Mouse (Mus musculus) intestine, embryonic 15.5 days (tissue): Measurements from ENCODE around the gene Tmem203. TPM values are rescaled to one million over a fixed set of nuclear protein-coding genes. Genes with fewer than 3 reads are reported as not detected.

Experiments used
- ATAC-seq: fragments of 200-750 bp; cut with Nextera tagmentation; 2 replicates; pipeline ENCODE4 v1.8.0; 2017; ENCODE audit warnings: moderate TSS enrichment, moderate library complexity
- H3K27ac ChIP-seq: fragments of 300-500 bp; sonication (generic); 2 replicates; pipeline ENCODE4 v1.5.1; 2015; ENCODE audit warnings: mild to moderate bottlenecking, inconsistent platforms
- H3K27me3 ChIP-seq: fragments of 300-500 bp; sonication (generic); replicated peaks from 2 replicates; pipeline ENCODE4 v1.6.1; 2015; ENCODE audit warnings: inconsistent platforms
- H3K36me3 ChIP-seq: fragments of 300-500 bp; sonication (generic); 2 replicates; pipeline ENCODE4 v1.6.1; 2015; ENCODE audit warnings: inconsistent platforms
- H3K4me1 ChIP-seq: fragments of 300-500 bp; sonication (generic); replicated peaks from 2 replicates; pipeline ENCODE4 v1.6.1; 2015; ENCODE audit warnings: inconsistent platforms
- H3K4me2 ChIP-seq: fragments of 300-500 bp; sonication (generic); replicated peaks from 2 replicates; pipeline ENCODE4 v1.6.1; 2015; ENCODE audit warnings: mild to moderate bottlenecking, inconsistent platforms
- H3K4me3 ChIP-seq: fragments of 300-500 bp; sonication (generic); replicated peaks from 2 replicates; pipeline ENCODE4 v1.5.1; 2015; ENCODE audit warnings: inconsistent platforms
- H3K9ac ChIP-seq: fragments of 300-500 bp; sonication (generic); 2 replicates; pipeline ENCODE4 v1.6.1; 2015; ENCODE audit warnings: inconsistent platforms
- H3K9me3 ChIP-seq: fragments of 300-500 bp; sonication (generic); 2 replicates; pipeline ENCODE4 v1.6.1; 2016; ENCODE audit warnings: inconsistent platforms
- WGBS: fragments of 180-500 bp; shearing (Covaris S2); methylation state at CpG from one replicate; pipeline ENCODE4 v1.1.7; 2015; 5-methylcytosine and 5-hydroxymethylcytosine counted together
- polyA plus RNA-seq: library from polyadenylated mRNA; unstranded; fragments of >200 nt; fragmentation: Nextera tagmentation; extraction: Ambion mirVana; gene quantifications from 2 replicates; pipeline ENCODE4 v1.2.1, GENCODE M21; 2015

The Tmem203 gene
- polyA plus RNA-seq = 22.8 and 23.2 TPM in 2 replicates

DNA sequence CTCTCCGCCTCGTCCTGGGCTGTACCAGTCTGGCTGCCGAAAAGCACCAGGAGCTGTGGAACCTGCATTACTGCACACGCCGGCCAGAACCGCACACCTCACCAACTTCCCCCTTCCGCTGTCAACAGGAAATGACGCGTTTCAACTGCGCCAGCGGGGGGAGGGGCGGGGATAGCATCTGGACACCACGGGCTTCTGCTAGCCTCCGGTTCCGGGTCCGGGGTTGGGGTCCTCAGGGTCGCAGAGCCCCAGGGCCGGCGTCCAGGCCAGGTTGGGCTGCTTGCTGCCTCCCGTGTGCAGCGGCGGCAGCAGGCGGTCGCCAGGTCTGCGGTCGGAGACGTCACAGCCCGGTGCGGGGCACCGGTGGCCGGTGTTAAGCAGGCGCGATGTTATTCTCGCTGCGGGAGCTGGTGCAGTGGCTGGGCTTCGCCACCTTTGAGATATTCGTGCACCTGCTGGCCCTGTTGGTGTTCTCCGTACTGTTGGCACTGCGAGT is at the start of gene Tmem203:
Gene Tmem203 (plus strand): TSS at position 156 of the 496 bp plus-strand sequence.
- peak within 1 kb of the TSS; percentile 77 for H3K9ac ChIP-seq
- peak within 1 kb of the TSS; percentile 92 for H3K4me3 ChIP-seq
- H3K27me3 ChIP-seq = no peaks in the 10 kb centered on the region
- peaks cover 13% of the 10 kb centered on the region; the same call in 1 of the 2 replicates for H3K36me3 ChIP-seq
- peak within 1 kb of the TSS; percentile 92 for H3K4me2 ChIP-seq
- H3K27ac ChIP-seq = peak within 1 kb of the TSS; percentile 69
- peak; percentile 90 for ATAC-seq
- WGBS = 0% methylated on average over 39 of the region's 39 CpGs
- peaks cover 18% of the 10 kb centered on the region for H3K4me1 ChIP-seq
- no peaks in the 10 kb centered on the region for H3K9me3 ChIP-seq

DNA sequence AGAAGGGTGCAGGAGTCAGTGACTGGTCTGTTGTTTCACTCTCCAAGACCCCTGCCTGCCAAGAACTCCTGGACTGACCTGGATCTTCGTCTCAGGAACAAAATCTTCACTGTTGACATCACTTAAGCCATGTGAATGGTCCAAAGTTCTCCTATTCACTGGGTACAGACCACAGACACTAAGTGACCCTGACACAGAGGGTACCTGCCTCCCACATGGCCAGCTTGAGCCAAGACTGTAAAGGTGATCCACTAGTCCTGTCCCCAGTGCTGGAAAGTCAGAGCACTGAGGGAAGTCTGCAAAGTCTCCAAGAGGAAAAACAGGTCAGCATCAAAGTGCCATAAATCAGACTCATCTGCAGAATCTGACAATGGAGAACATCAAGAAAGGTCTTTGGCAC is 47.6 kb upstream of the Tmem203 start:
- Histone ChIP-seq H3K36me3 (peaks cover 40% of the 10 kb centered on the region), H3K4me1 (peaks cover 9% of the 10 kb centered on the region), H3K27me3 (no peaks in the 10 kb centered on the region), H3K4me3 (no peak overlapping the region), H3K9me3 (no peaks in the 10 kb centered on the region), H3K4me2 (no peak overlapping the region), H3K27ac (no peak overlapping the region), H3K9ac (no peak overlapping the region)
- WGBS = 87% methylated on average over 1 of the region's 1 CpGs
- ATAC-seq = no peak

DNA sequence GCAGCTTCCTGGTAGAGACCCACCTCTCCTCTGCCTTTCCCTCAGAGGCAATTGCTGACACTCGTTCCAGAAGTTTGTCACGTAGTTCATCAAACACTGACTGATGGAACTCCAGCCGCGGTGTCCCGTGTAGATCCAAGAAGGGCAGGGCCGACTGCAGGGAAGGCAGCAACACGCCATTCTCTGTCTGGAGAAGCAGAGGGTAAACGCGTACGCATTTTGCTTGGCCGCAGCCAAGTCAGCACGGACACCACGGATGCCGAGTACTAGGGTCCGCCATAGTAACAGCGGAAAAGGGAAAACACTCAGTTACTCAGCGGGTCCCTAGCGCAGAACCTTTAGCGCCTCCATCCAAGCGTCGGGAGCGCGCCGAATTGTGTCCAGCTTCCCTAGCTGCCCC is 44.6 kb upstream of the Tmem203 start:
- Histone ChIP-seq H3K4me2 (peak overlapping the region; percentile 77), H3K27ac (peak overlapping the region; percentile 95), H3K4me3 (peak overlapping the region; percentile 92), H3K9ac (peak overlapping the region; percentile 91), H3K27me3 (no peaks in the 10 kb centered on the region), H3K9me3 (no peaks in the 10 kb centered on the region), H3K36me3 (peaks cover 17% of the 10 kb centered on the region), H3K4me1 (peaks cover 18% of the 10 kb centered on the region)
- under 1% methylated on average over 24 of the region's 24 CpGs for WGBS
- ATAC-seq = peak; percentile 46

GRCm38 (mm10) chr2:25211121-25211670 is 44.0 kb upstream of the Tmem203 start, which contains the start of gene Nelfb:
TSS of gene Nelfb (minus strand) at chr2:25211489.
- peak; percentile 94 for ATAC-seq
- peaks cover 12% of the 10 kb centered on the region for H3K36me3 ChIP-seq
- no peaks in the 10 kb centered on the region for H3K9me3 ChIP-seq
- peaks cover 18% of the 10 kb centered on the region for H3K4me1 ChIP-seq
- no peaks in the 10 kb centered on the region for H3K27me3 ChIP-seq
- H3K9ac ChIP-seq = peak within 1 kb of the TSS; percentile 91
- peak within 1 kb of the TSS; percentile 92 for H3K4me3 ChIP-seq
- peak within 1 kb of the TSS; percentile 95 for H3K27ac ChIP-seq
- H3K4me2 ChIP-seq = peak within 1 kb of the TSS; percentile 77
- under 1% methylated on average over 44 of the region's 44 CpGs for WGBS

DNA sequence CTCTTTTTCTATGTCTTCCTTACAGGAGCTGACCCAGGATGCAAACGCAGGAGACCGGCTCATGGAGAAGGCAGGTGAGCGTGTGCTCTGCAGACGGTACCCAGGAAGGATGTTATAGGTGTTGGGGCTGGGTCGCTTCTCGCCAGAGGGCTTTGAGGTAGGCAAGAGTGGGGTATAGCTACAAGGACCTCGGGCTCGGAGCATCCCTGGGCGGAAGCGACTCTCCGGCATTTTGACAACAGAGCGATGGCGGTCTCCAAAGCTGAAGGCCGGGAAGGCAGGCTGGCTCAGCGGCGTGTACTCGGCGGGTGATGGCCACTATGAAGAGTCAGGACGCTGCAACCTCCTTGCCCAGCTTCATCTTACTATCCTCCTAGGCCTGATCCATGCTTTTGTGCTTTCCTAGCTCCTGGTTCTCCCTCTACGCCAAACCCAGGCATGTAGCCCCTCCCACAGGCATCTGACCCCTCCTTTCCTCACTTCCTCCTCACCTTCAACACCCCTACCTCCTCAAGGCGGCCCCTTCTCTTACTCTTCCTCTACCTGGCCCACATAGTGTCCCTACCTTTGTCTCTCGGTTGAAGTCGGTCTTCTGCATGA is 41.9 kb upstream of the Tmem203 start:
- H3K9ac ChIP-seq = no peak overlapping the region
- ATAC-seq = no peak
- no peaks in the 10 kb centered on the region for H3K36me3 ChIP-seq
- H3K4me3 ChIP-seq = no peak overlapping the region
- WGBS = 68% methylated on average over 23 of the region's 23 CpGs
- no peak overlapping the region for H3K4me2 ChIP-seq
- no peaks in the 10 kb centered on the region for H3K9me3 ChIP-seq
- H3K27me3 ChIP-seq = no peaks in the 10 kb centered on the region
- peaks cover 18% of the 10 kb centered on the region for H3K4me1 ChIP-seq
- H3K27ac ChIP-seq = no peak overlapping the region

DNA sequence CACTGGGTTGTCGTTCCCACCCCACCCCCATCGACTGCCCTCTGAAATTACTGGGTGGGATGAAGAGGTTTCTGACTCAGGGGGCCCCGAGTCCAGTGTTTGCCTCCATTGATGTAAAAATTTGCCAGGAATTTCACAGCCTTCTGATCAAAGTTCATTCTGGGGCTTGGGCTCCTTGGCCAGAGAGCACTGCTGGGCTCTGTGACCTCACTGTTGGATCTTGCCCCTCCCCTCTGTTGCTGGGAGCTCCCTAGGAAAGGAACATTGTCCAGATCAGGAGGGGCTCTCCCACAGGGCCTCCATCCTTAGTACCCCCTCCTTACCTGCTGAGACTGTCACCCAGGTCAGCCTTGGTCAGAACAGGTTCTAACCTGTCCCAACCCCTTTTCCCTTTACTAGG is 40.8 kb upstream of the Tmem203 start, which contains the start of gene Stpg3:
Gene Stpg3 (minus strand): TSS at position 194 of the 400 bp plus-strand sequence.
- H3K36me3 ChIP-seq = no peaks in the 10 kb centered on the region
- H3K4me1 ChIP-seq = peaks cover 18% of the 10 kb centered on the region
- no peak within 1 kb of the TSS for H3K27ac ChIP-seq
- H3K9me3 ChIP-seq = no peaks in the 10 kb centered on the region
- H3K27me3 ChIP-seq = no peaks in the 10 kb centered on the region
- no peak for ATAC-seq
- H3K4me2 ChIP-seq = no peak within 1 kb of the TSS
- H3K9ac ChIP-seq = no peak within 1 kb of the TSS
- H3K4me3 ChIP-seq = no peak within 1 kb of the TSS
- WGBS = 63% methylated on average over 3 of the region's 3 CpGs

- H3K27ac ChIP-seq = no peak overlapping the region
- H3K36me3 ChIP-seq = no peaks in the 10 kb centered on the region
- 0 out of 2 replicates have a peak, but pooled peaks cover 11% of the 10 kb centered on the region for H3K4me1 ChIP-seq
- no peak overlapping the region for H3K4me3 ChIP-seq
- 55% methylated on average over 2 of the region's 2 CpGs for WGBS
- no peak overlapping the region for H3K9ac ChIP-seq
- no peaks in the 10 kb centered on the region for H3K9me3 ChIP-seq
- ATAC-seq = no peak
- no peaks in the 10 kb centered on the region for H3K27me3 ChIP-seq
- no peak overlapping the region for H3K4me2 ChIP-seq
Observed at GRCm38 (mm10) chr2:25217666-25218065, 37.6 kb upstream of the Tmem203 start.

- no peaks in the 10 kb centered on the region for H3K36me3 ChIP-seq
- H3K9me3 ChIP-seq = no peaks in the 10 kb centered on the region
- no peak for ATAC-seq
- H3K4me3 ChIP-seq = no peak within 1 kb of the TSS
- H3K4me1 ChIP-seq = peaks cover 13% of the 10 kb centered on the region; the same call in 1 of the 2 replicates
- H3K27me3 ChIP-seq = no peaks in the 10 kb centered on the region
- no peak within 1 kb of the TSS for H3K9ac ChIP-seq
- H3K27ac ChIP-seq = no peak within 1 kb of the TSS
- no peak within 1 kb of the TSS for H3K4me2 ChIP-seq
Observed at GRCm38 (mm10) chr2:25218445-25218844, 36.8 kb upstream of the Tmem203 start, which contains the start of gene Fam166a. TSS of gene Fam166a (plus strand) at chr2:25218745.

DNA sequence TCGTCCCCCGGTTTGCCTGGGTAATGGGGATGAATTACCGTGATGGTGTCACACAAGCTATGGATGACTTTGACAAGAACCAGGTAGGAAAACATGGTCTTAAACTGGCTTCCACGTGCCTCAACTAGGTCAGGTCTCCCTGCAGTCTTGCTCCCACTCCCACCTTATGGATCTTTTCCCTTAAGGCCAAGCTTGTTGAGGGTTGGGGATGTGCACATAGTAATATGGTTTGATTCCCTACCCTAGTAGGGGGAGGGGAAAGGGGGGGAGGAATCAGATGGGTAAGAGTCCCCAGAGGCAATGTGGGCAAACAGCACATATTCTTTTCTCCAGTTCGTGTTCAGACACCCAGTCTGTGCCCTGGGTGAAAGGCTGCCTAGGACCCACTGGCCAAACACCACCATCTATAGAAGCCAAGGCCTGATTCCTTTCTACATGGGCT is 33.9 kb upstream of the Tmem203 start:
- no peak overlapping the region for H3K4me2 ChIP-seq

DNA sequence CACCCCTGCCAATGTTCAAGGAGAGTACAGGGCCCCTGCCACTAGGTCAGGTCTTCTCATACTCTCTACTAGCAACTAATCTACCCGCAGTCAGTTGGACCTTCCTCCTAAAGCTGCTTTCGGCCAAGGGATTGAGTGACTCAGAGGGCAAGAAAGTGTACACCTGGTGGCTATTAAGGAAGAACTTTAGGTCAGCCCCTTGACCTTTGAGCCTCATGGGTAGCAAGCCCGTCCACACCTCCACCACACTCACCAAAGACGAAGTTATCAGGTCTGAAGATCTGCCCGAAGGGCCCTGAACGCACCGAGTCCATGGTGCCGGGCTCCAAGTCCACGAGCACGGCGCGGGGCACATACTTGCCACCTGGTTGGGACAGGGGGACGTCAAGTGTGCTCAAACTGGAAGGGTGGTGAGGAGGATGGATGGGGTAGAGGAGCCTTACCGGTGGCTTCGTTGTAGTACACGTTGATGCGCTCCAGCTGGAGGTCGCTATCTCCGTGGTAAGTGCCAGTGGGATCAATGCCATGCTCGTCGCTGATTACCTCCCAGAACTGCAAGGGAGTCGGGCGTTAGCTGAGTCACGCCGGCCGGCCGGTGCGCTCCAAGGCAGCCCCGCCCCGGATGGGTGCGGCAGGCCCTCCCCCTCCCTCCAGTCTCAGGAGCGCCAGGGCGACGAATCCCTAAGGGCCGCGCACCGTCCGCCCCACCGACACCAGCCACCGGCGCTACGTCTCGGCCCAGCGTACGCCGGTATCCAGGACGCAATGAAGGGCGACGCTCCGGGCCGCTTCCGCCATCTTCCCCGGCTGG is 31.4 kb upstream of the Tmem203 start:
- H3K36me3 ChIP-seq = no peaks in the 10 kb centered on the region
- peak overlapping the region; percentile 91 for H3K9ac ChIP-seq
- peak overlapping the region; percentile 79 for H3K4me2 ChIP-seq
- H3K27me3 ChIP-seq = no peaks in the 10 kb centered on the region
- H3K4me1 ChIP-seq = peaks cover 12% of the 10 kb centered on the region
- peak; percentile 73 for ATAC-seq
- peak overlapping the region; percentile 98 for H3K27ac ChIP-seq
- WGBS = 2% methylated on average over 53 of the region's 53 CpGs
- no peaks in the 10 kb centered on the region for H3K9me3 ChIP-seq
- peak overlapping the region; percentile 96 for H3K4me3 ChIP-seq

More for the DNA sequence above, 33.9 kb upstream of the Tmem203 start:
- Histone ChIP-seq H3K27me3 (no peaks in the 10 kb centered on the region), H3K27ac (no peak overlapping the region), H3K9ac (no peak overlapping the region), H3K9me3 (no peaks in the 10 kb centered on the region), H3K4me3 (no peak overlapping the region), H3K36me3 (no peaks in the 10 kb centered on the region), H3K4me1 (peaks cover 11% of the 10 kb centered on the region)
- 74% methylated on average over 5 of the region's 5 CpGs for WGBS
- no peak for ATAC-seq

DNA sequence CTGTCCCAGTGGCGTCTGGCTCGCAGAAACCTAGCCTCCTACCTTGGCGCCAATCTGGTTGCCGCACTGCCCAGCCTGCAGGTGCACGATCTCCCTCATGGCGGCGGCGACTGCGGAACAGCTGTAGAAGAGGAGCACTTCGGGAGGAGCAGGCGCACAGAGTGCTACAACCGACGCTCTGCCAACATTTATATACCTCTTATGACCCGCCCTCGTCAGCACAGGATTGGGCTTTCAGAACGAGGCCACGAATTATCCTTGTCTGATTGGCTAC is 30.8 kb upstream of the Tmem203 start, which contains the start of gene Tubb4b:
Gene Tubb4b (minus strand): TSS at position 211 of the 274 bp plus-strand sequence.
- no peaks in the 10 kb centered on the region for H3K27me3 ChIP-seq
- ATAC-seq = no peak
- H3K36me3 ChIP-seq = no peaks in the 10 kb centered on the region
- peaks cover 17% of the 10 kb centered on the region for H3K4me1 ChIP-seq
- H3K4me2 ChIP-seq = peak within 1 kb of the TSS; percentile 79
- WGBS = 0% methylated on average over 17 of the region's 17 CpGs
- H3K9me3 ChIP-seq = no peaks in the 10 kb centered on the region
- H3K9ac ChIP-seq = peak within 1 kb of the TSS; percentile 91
- peak within 1 kb of the TSS; percentile 98 for H3K27ac ChIP-seq
- peak within 1 kb of the TSS; percentile 96 for H3K4me3 ChIP-seq
